Mouse (Mus musculus) bone marrow macrophage, adult 2 months (primary cell): Measurements from ENCODE around the gene Gca. TPM values are rescaled to one million over a fixed set of nuclear protein-coding genes. Genes with fewer than 3 reads are reported as not detected.
A peak's percentile ranks its signal among the peaks of the same experiment; 100 is the strongest.

Source experiments
- H3K27ac ChIP-seq: 2 replicates; pipeline ENCODE4 v1.5.1; 2012; ENCODE audit warnings: low read depth, low read length; ENCODE audit not compliant: insufficient read depth
- H3K4me1 ChIP-seq: 2 replicates; pipeline ENCODE4 v1.6.1; 2012; ENCODE audit warnings: low read length; ENCODE audit not compliant: control insufficient read depth, insufficient read depth
- H3K4me3 ChIP-seq: 2 replicates; pipeline ENCODE4 v1.5.1; 2012; ENCODE audit warnings: mild to moderate bottlenecking, low read length, moderate library complexity; ENCODE audit not compliant: insufficient read depth
- CTCF ChIP-seq: IDR thresholded peaks from 2 replicates; pipeline ENCODE4 v1.5.1; 2012; ENCODE audit warnings: low read depth, mild to moderate bottlenecking, low read length, moderate library complexity
- POLR2A ChIP-seq: IDR thresholded peaks from 2 replicates; pipeline ENCODE4 v1.6.1; 2012; ENCODE audit warnings: mild to moderate bottlenecking, low read depth, low read length, borderline replicate concordance
- polyA plus RNA-seq: library from polyadenylated mRNA; stranded (reverse); fragments of >200 nt; gene quantifications from 2 replicates; pipeline ENCODE4 v1.2.4, GENCODE M21; 2012; ENCODE audit not compliant: missing spikeins, insufficient read depth, insufficient read length

Gca gene
- 7.3 and 9.0 TPM in 2 replicates for polyA plus RNA-seq

DNA sequence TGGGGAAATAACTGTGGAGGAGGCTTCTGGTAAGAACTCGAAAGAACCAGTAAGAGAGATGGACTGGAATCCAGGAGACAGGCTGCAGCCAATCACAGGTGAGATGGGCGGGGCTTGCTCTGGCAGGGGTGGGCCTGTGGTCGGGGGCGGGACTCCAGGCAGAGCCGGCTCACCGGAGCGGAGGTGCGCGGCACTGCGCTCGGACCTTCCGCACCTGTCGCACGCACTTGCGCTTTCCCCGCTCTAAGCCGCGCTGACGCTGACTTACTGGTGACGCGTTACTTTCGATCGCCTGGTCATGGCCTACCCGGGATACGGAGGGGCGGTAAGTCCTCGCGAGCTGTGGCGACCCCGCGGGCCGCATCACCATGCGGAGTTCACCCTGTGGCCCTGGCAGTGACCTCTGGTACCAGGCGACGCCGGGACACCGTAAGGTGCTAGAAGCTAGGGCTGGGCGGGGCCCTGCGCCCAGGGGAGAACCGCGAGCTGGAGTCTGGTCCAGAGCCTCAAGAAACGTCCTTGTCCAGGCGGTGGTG lies at the start of gene Gca:
Gca (plus strand) TSS at position 151 of the 536 bp plus-strand sequence.
- Histone ChIP-seq H3K4me3 (peak within 1 kb of the TSS; percentile 100), H3K4me1 (peaks cover 6% of the 10 kb centered on the region), H3K27ac (no peak within 1 kb of the TSS)
- TF ChIP-seq POLR2A (no peak), CTCF (no peak)

DNA sequence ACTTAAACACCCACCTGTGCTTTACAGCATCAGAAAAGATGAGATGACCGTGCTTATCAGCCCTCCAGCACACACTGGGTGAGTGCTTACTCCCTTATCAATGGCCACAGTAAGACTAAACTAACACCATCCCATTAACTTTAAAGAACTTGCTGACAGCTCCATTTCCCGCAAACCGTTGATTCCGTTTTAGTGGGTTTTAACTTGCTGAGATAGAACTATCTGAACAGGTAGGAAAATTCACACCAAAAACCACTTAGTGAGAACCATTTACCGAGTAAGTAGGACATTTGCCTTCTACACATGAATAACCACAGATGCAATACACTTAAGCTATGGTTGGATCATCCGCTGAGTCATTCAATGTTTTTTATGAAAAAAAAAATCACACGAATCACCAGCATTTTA lies 45.1 kb upstream of the Gca start:
- Histone ChIP-seq H3K4me1 (no peaks in the 10 kb centered on the region), H3K4me3 (no peak overlapping the region), H3K27ac (no peak overlapping the region)
- TF ChIP-seq CTCF (no peak), POLR2A (no peak)

DNA sequence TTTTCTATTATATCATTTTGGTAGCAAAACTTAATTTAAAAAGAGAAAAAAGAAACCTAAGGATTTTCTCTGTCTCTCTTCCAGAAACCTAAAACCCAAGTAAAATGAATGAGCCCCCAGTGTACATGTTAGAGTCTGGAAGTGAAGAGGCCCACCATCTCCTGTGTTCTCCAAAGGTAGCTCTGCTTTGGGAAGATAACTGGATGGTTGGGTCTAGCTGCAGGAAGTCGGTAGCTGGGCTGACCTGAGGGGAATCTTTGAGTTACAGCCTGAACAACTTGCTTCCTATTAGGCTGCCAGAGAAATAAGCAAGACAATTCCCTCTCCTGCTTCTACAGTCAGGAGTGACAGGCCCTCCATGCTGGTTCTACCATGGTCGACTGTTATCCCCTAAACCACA lies 44.4 kb upstream of the Gca start:
- TF ChIP-seq CTCF (no peak), POLR2A (no peak)
- H3K4me1 ChIP-seq = no peaks in the 10 kb centered on the region
- H3K4me3 ChIP-seq = no peak overlapping the region
- H3K27ac ChIP-seq = no peak overlapping the region

DNA sequence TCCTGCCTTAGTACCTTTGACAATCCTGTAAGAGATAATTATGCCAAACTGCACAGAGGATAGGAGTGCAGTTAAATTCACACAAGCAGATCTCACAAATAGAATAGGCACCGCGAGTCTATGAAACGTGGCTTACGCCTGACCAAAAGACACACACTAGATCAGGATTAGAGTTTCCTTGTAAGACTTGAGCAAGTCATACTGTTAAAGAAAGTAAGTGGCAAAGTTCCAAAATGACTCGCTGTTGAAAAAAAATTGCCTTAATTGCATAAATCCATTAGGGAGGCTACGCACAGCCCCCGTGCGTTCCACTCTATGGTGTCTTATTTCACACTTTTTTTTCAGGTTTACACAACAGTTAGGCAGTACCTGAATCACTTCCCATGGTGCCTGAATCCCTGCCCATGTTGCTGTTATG lies 41.1 kb upstream of the Gca start:
- Histone ChIP-seq H3K4me1 (no peaks in the 10 kb centered on the region), H3K4me3 (no peak overlapping the region), H3K27ac (no peak overlapping the region)
- TF ChIP-seq POLR2A = no peak
- no peak for TF ChIP-seq CTCF

- no peaks in the 10 kb centered on the region for H3K4me1 ChIP-seq
- H3K27ac ChIP-seq = no peak overlapping the region
- TF ChIP-seq CTCF (no peak), POLR2A (no peak)
- H3K4me3 ChIP-seq = no peak overlapping the region
Observed at GRCm38 (mm10) chr2:62627728-62628127, 36.4 kb upstream of the Gca start.

DNA sequence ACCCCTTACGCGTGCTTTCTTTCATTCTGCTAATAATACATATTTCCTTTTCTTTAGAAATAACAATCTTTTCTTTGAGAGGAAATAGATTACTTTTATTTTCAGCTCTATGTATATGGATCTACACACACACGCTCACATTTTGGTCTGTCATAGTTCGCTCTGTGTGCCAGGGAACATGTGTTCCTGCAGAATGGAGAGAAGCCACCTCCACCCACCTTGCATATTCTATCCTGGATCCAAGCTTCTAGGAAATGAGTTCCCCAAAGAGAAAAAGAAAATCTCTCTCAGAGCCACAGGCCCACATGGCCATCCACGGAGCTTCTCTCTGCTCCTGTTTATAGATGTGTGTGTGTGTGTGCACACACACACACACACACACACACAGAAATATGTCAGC lies 35.7 kb upstream of the Gca start:
- H3K4me3 ChIP-seq = no peak overlapping the region
- no peaks in the 10 kb centered on the region for H3K4me1 ChIP-seq
- no peak overlapping the region for H3K27ac ChIP-seq
- TF ChIP-seq POLR2A = no peak
- no peak for TF ChIP-seq CTCF

- TF ChIP-seq CTCF = no peak
- TF ChIP-seq POLR2A = no peak
- Histone ChIP-seq H3K4me1 (peaks cover 5% of the 10 kb centered on the region; the same call in 1 of the 2 replicates), H3K4me3 (no peak overlapping the region), H3K27ac (no peak overlapping the region)
Observed at GRCm38 (mm10) chr2:62630446-62630845, 33.6 kb upstream of the Gca start.

- H3K4me3 ChIP-seq = no peak overlapping the region
- no peak overlapping the region for H3K27ac ChIP-seq
- H3K4me1 ChIP-seq = peaks cover 15% of the 10 kb centered on the region
- TF ChIP-seq CTCF (no peak), POLR2A (no peak)
Observed at GRCm38 (mm10) chr2:62639869-62640268, 24.2 kb upstream of the Gca start.

- H3K27ac ChIP-seq = no peak overlapping the region
- H3K4me3 ChIP-seq = no peak overlapping the region
- peaks cover 9% of the 10 kb centered on the region for H3K4me1 ChIP-seq
- TF ChIP-seq CTCF (peak; percentile 60), POLR2A (no peak)
Observed at GRCm38 (mm10) chr2:62643405-62644305, 20.4 kb upstream of the Gca start.

GRCm38 (mm10) chr2:62644891-62645290 lies 19.2 kb upstream of the Gca start:
- peak overlapping the region; percentile 65; the same call in 1 of the 2 replicates for H3K4me3 ChIP-seq
- peaks cover 9% of the 10 kb centered on the region for H3K4me1 ChIP-seq
- TF ChIP-seq CTCF (no peak), POLR2A (no peak)
- no peak overlapping the region for H3K27ac ChIP-seq
